In the genomic region with DNA sequence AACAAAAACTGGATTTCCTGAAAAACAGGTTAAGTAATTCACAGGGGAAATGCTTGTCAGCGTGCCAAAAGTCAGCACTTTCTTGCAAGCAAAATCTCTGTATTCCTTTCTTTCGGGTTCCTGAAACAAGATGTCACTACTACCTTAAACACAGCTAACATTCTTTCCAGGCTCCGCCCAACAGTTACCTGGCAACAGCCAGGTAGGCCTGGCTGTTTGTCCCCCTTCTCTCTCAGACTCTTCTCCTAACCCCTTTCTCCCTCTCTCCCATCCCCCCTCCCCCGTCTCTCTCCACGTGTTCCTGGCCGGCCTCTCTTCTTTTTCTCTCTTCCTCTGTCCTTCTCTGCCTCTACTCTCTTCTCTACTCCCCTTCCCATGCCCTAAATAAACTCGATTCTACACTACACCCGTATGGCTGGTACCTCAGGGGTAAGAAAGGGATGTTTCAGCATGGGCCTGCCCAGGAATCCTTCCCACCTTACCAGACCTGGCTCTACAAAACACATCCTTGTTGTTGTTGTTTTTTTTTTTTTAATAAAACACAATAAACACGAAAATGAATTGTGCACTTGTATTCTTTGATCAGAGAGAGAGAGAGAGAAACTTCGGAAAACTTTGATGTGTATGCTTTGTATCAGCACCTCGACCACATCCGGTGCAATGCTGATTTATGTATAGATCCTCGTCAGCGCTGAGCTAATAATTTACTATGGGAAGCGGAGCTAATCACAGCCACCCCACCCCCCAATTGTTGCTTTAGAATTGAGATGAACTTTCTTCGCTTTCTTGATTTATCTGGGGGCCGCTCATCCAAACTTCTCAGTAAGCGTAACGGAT, we compare ENCODE assay signal across 8 mouse cellular contexts. TPM values are rescaled to one million over a fixed set of nuclear protein-coding genes. Genes with fewer than 3 reads are reported as not detected.
A peak's percentile ranks its signal among the peaks of the same experiment; 100 is the strongest.
DNase-seq lines count a peak whose midpoint lies in the region; ATAC-seq and TF ChIP-seq lines count a peak whose summit lies in the region.

No protein-coding gene starts in this region.

- H3K36me3 ChIP-seq in CH12.LX (replicated peaks in 1 of 2; ENCODE audit: control insufficient read depth in 1 of 2, insufficient read depth in 1 of 2, low read length in 1 of 2): peaks cover 0 to 4% of the 10 kb centered on the region in 2 experiments
- no peaks in the 10 kb centered on the region for H3K36me3 ChIP-seq in forebrain, embryonic 15.5 days
- H3K36me3 ChIP-seq in hindbrain, embryonic 14.5 days (replicated peaks; ENCODE audit: control insufficient read depth, insufficient read depth): peaks cover 1% of the 10 kb centered on the region
- no peaks in the 10 kb centered on the region for H3K36me3 ChIP-seq in midbrain, embryonic 16.5 days (ENCODE audit: control insufficient read depth, insufficient read depth, low read length)

- peaks cover 2 to 14% of the 10 kb centered on the region in 2 experiments; a peak in 2 of 4 replicates for H3K4me1 ChIP-seq in CH12.LX (ENCODE audit: control insufficient read depth in 1 of 2, insufficient read depth in 2 of 2)
- H3K4me1 ChIP-seq in forebrain, embryonic 15.5 days: peaks cover 24% of the 10 kb centered on the region
- H3K4me1 ChIP-seq in hindbrain, embryonic 14.5 days (replicated peaks; ENCODE audit: control insufficient read depth, insufficient read depth, low read length): peaks cover 25% of the 10 kb centered on the region
- peaks cover 17% of the 10 kb centered on the region for H3K4me1 ChIP-seq in midbrain, embryonic 16.5 days (ENCODE audit: control insufficient read depth, insufficient read depth, low read length)

- intact Hi-C loops in left cerebral cortex, postnatal 14 days (cut with DNase I): loop anchor here (5.0 kb wide), 1 partner anchor 94 kb away; the partner anchor contains the start of gene Btaf1

- WGBS in forebrain, embryonic 15.5 days: 8% methylated on average over 19 of the region's 19 CpGs
- 7% methylated on average over 19 of the region's 19 CpGs for WGBS in hindbrain, embryonic 14.5 days
- whole genome bisulfite sequencing in midbrain, embryonic 16.5 days: 5% methylated on average over 19 of the region's 19 CpGs

- no peak for TF ChIP-seq EP300 in CH12.LX (IDR thresholded peaks at IDR 0.05; ENCODE audit: low read length)

- peak overlapping the region; percentile 99 for H3K9ac ChIP-seq in CH12.LX (ENCODE audit: insufficient read depth, low read depth)
- H3K9ac ChIP-seq in forebrain, embryonic 15.5 days (replicated peaks): peak overlapping the region; percentile 97
- peak overlapping the region; percentile 98 for H3K9ac ChIP-seq in hindbrain, embryonic 14.5 days
- peak overlapping the region; percentile 64 for H3K9ac ChIP-seq in midbrain, embryonic 16.5 days (ENCODE audit: low read depth, low read length)

- peak; percentile 18; the same call in 1 of the 2 replicates for ATAC-seq in forebrain, embryonic 15.5 days (replicated peaks)
- ATAC-seq in hindbrain, embryonic 14.5 days (ENCODE audit: low FRiP score): peak; percentile 19; the same call in 1 of the 2 replicates
- peak; percentile 30; the same call in 1 of the 2 replicates for ATAC-seq in midbrain, embryonic 16.5 days

- H3K79me2 ChIP-seq in CH12.LX (replicated peaks; ENCODE audit: control insufficient read depth, extremely low read depth, insufficient read depth, poor library complexity, severe bottlenecking): peaks cover 36% of the 10 kb centered on the region

- TF ChIP-seq RAD21 in CH12.LX (IDR thresholded peaks at IDR 0.05; ENCODE audit: low read depth, low read length): no peak

- in situ Hi-C loops in CH12.LX (cut with MboI; ENCODE audit: low pct_ligation_motif_present, low pct_unique_long_range_greater_than_20kb, low sequenced_read_pairs): loop anchor here (25.0 kb wide), 1 partner anchor 429 kb away; no protein-coding TSS in a partner anchor

- no peaks in the 10 kb centered on the region for H3K9me3 ChIP-seq in CH12.LX (replicated peaks; ENCODE audit: low read length)
- no peaks in the 10 kb centered on the region for H3K9me3 ChIP-seq in forebrain, embryonic 15.5 days
- H3K9me3 ChIP-seq in hindbrain, embryonic 14.5 days (ENCODE audit: control insufficient read depth, low read length): no peaks in the 10 kb centered on the region
- H3K9me3 ChIP-seq in midbrain, embryonic 16.5 days (replicated peaks; ENCODE audit: control insufficient read depth, low read length, poor library complexity, severe bottlenecking): no peaks in the 10 kb centered on the region

- dilution Hi-C loops in CH12.LX (cut with MboI; ENCODE audit: extremely low pct_ligation_motif_present, extremely low pct_unique_long_range_greater_than_20kb, low sequenced_read_pairs): no loop called here

- peak overlapping the region; percentile 80 to 96 (median 93) for H3K4me3 ChIP-seq in CH12.LX (replicated peaks in 1 of 3; ENCODE audit: low read depth in 2 of 3, low read length in 2 of 3, poor library complexity in 1 of 3)
- H3K4me3 ChIP-seq in forebrain, embryonic 15.5 days: peak overlapping the region; percentile 99
- H3K4me3 ChIP-seq in hindbrain, embryonic 14.5 days (replicated peaks; ENCODE audit: low read length): peak overlapping the region; percentile 89
- peak overlapping the region; percentile 83 for H3K4me3 ChIP-seq in midbrain, embryonic 16.5 days (ENCODE audit: low read depth, low read length)

- TF ChIP-seq CTCF in CH12.LX (conservative IDR thresholded peaks at IDR 0.05 in 1 of 2, IDR thresholded peaks at IDR 0.05 in 1 of 2; ENCODE audit: low read depth in 2 of 2, low read length in 2 of 2): no peak
- TF ChIP-seq CTCF in brain, embryonic 14.5 days (IDR thresholded peaks at IDR 0.05; ENCODE audit: borderline replicate concordance, extremely low read depth, insufficient read depth, insufficient read length): no peak

- no peak for TF ChIP-seq POLR2A in CH12.LX (IDR thresholded peaks at IDR 0.05; ENCODE audit: low read depth, low read length)
- no peak for TF ChIP-seq POLR2A in brain, embryonic 14.5 days (IDR thresholded peaks at IDR 0.05; ENCODE audit: borderline replicate concordance, extremely low read depth, insufficient read depth, insufficient read length, poor library complexity, severe bottlenecking)

- DNase-seq in CH12.LX (ENCODE audit: extremely low read depth) (peak; percentile 67), liver (peak; percentile 32)
- DNase-seq in brain, embryonic 14.5 days (ENCODE audit: low read depth): peak; percentile 63
- no peak for DNase-seq in hindbrain, embryonic 14.5 days (ENCODE audit: low spot score)
- peak; percentile 44 for DNase-seq in thymus, postnatal 4 days
- no peak for DNase-seq in left cerebral cortex, postnatal 14 days (ENCODE audit: low spot score in 2 of 2)

- H3K27ac ChIP-seq in CH12.LX (ENCODE audit: insufficient read depth, low read depth): peak overlapping the region; percentile 87
- H3K27ac ChIP-seq in forebrain, embryonic 15.5 days (replicated peaks): peak overlapping the region; percentile 97
- peak overlapping the region; percentile 98 for H3K27ac ChIP-seq in hindbrain, embryonic 14.5 days
- peak overlapping the region; percentile 95 for H3K27ac ChIP-seq in midbrain, embryonic 16.5 days (ENCODE audit: low read length)

- H3K4me2 ChIP-seq in CH12.LX (ENCODE audit: insufficient read depth, low read depth, poor library complexity, severe bottlenecking): peak overlapping the region; percentile 91
- H3K4me2 ChIP-seq in forebrain, embryonic 15.5 days (replicated peaks): peak overlapping the region; percentile 63
- H3K4me2 ChIP-seq in hindbrain, embryonic 14.5 days (replicated peaks): peak overlapping the region; percentile 65
- H3K4me2 ChIP-seq in midbrain, embryonic 16.5 days (ENCODE audit: low read length): peak overlapping the region; percentile 54

- H3K27me3 ChIP-seq in CH12.LX (replicated peaks): no peaks in the 10 kb centered on the region
- H3K27me3 ChIP-seq in forebrain, embryonic 15.5 days: no peaks in the 10 kb centered on the region
- no peaks in the 10 kb centered on the region for H3K27me3 ChIP-seq in hindbrain, embryonic 14.5 days (ENCODE audit: control insufficient read depth, insufficient read depth, low read length)
- H3K27me3 ChIP-seq in midbrain, embryonic 16.5 days (ENCODE audit: control insufficient read depth, insufficient read depth, low read depth, low read length): no peaks in the 10 kb centered on the region

TF ChIP-seq in CH12.LX, 34 proteins besides CTCF, POLR2A, EP300 and RAD21:
- TF ChIP-seq MXI1 (IDR thresholded peaks at IDR 0.05; ENCODE audit: low read depth, low read length) (peak; percentile 74; the same call in 1 of the 2 replicates), ZC3H11A (IDR thresholded peaks at IDR 0.05; ENCODE audit: low read depth, low read length) (no peak), CHD1 (IDR thresholded peaks at IDR 0.05; ENCODE audit: low read depth, low read length) (peak; percentile 56; the same call in 1 of the 2 replicates), ZNF384 (IDR thresholded peaks at IDR 0.05; ENCODE audit: low read depth, low read length) (no peak), GABPA (IDR thresholded peaks at IDR 0.05; ENCODE audit: insufficient replicate concordance, low read depth, low read length) (no peak), JUND (conservative IDR thresholded peaks at IDR 0.05; ENCODE audit: low read depth, low read length) (no peak), SIN3A (IDR thresholded peaks at IDR 0.05; ENCODE audit: low read length) (peak; percentile 34; the same call in 1 of the 2 replicates), UBTF (IDR thresholded peaks at IDR 0.05; ENCODE audit: low read depth, low read length) (no peak), CHD2 (IDR thresholded peaks at IDR 0.05; ENCODE audit: low read length) (peak; percentile 57; the same call in 1 of the 2 replicates), MYC (IDR thresholded peaks at IDR 0.05; ENCODE audit: low read depth, low read length) (peak; percentile 63; the same call in 1 of the 2 replicates), KAT2A (IDR thresholded peaks at IDR 0.05; ENCODE audit: insufficient replicate concordance, low read length) (no peak)
TF ChIP-seq in CH12.LX: peak in this region for 5.

RNA-seq across cellular contexts. Expression of gene Tnks2, which starts 0.9 kb away (rescaled TPM):
- total RNA-seq in CH12.LX (2012; rRNA removed) (72.4 and 73.1 TPM in 2 replicates), CH12.LX (2014; rRNA removed) (90.5 and 104 TPM in 2 replicates)
- 48.0 and 59.7 TPM in 2 replicates for polyA plus RNA-seq in CH12.LX (2012; ENCODE audit: insufficient read length, low read depth)
- 88.6 and 119 TPM in 2 replicates for polyA plus RNA-seq in brain, embryonic 14.5 days (2012; rRNA removed)
- 43.0 TPM in 2 replicates for polyA plus RNA-seq in forebrain, embryonic 15.5 days (2015; fragmentation: Nextera tagmentation; extraction: Ambion mirVana)
- polyA plus RNA-seq in hindbrain, embryonic 14.5 days (2014; fragmentation: Nextera tagmentation; extraction: Ambion mirVana): 76.7 and 80.6 TPM in 2 replicates
- 42.4 and 45.4 TPM in 2 replicates for polyA plus RNA-seq in midbrain, embryonic 16.5 days (2015; fragmentation: Nextera tagmentation; extraction: Ambion mirVana)
- total RNA-seq in left cerebral cortex, postnatal 14 days (2021): 100 to 1,000 TPM; 140 to 149 TPM

Comparison
In these comparisons a context has a peak if more than half of its experiments do, and no peak if none do; other contexts are left out.
1. DNase-seq: peak in CH12.LX (single experiment), brain, embryonic 14.5 days (single experiment), liver (single experiment) and thymus, postnatal 4 days (single experiment); none in hindbrain, embryonic 14.5 days (single experiment) and left cerebral cortex, postnatal 14 days (0 of 2).
2. Peak in every context shown above with its lines, with median percentiles within 50 percentile points of each other: H3K27ac ChIP-seq, H3K4me2 ChIP-seq, H3K4me3 ChIP-seq, H3K9ac ChIP-seq and ATAC-seq.